Mouse (Mus musculus) frontal cortex, postnatal 10 days (tissue): ENCODE measurements around the gene Klk1b26.
"Not testable (repeated sequence)": the region's sequence is repeated elsewhere in the genome, so short reads cannot be mapped to it uniquely, and the experiment has no call there.

ENCODE experiments used
- DNase-seq, 2 experiments: peaks; one replicate each; pipeline ENCODE4 v3.0.0; 2022; ENCODE audit warnings: low spot score in 2 of 2, mixed read lengths in 1 of 2

Gene Klk1b26

DNA sequence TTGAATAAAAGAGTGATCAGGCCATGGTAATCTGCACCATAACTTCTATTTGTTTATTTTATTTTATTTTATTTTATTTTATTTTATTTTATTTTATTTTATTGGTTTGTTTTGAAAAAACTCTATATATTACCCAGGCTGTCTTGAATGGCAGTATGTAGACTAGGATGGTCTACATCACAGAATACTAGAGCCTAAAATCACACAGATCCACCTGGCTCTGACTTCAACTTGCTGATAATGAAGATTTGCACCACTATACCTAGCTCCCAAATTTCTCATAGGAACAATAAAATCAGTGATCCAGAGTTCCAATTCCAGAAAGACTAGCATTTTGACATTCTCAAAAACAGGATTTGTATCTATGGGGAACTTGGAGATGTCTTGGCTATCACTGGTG, at the start of gene Klk1b26:
Klk1b26 (plus strand) TSS at position 301 of the 400 bp plus-strand sequence.
- DNase-seq = not testable (repeated sequence)

DNA sequence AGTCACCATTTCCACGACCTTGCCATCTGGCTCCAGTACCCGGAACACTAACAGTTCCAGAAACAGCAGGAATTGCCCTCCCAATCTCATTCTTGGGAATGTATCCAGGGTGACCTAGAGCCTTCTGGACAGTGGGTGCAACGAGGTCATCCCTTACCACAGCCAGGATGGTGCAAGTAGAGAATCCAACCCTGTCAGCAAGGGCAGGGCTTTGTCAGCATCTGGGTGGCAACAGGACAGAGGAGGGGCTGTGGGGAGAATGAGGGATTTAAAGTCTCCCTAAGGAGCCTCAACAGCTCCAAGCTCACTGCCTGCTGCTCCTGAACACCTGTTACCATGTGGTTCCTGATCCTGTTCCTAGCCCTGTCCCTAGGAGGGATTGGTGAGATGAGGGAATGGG, 45.5 kb upstream of the Klk1b26 start, which contains the start of gene Klk1b1:
Klk1b1 (plus strand) TSS at position 301 of the 400 bp plus-strand sequence.
- DNase-seq = no peak

DNA sequence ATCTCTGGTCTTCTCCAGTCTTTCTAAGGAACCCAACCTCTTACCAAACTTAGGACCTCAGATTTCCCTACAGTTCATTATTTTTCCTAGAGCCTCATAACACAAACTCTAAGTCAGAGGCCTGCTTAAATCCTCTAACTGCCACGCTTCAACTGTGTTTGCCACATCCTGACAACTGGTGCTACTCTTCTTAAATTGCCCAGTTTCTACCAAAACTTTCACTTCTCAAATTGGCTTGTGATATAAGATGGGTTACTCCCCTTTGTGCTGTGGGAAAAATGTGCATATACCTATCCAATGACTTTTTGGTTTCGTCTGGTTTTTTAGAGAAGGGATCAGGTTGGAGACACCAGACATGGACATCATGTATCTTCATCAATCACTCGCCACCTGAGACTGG, 44.9 kb upstream of the Klk1b26 start:
- no peak for DNase-seq

DNA sequence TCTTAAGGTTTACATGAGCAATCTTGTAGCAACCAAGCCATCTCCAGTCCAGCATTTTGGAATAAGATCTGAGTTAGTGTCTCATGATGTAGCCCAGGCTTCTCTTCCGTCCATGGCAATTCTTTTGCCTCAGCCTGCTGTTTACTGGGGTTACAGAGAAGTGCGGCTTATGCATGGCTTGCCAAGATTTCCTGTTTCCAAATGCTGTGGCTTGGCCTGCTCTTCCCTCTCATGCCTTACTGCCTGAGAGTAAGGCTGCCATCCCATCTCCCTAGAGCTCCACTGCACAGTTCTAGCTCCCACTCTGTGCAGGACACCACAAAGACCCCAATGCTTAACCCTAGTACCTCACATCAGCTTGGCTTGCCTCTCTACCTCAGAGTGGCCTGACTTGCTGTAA, 44.4 kb upstream of the Klk1b26 start:
- DNase-seq = no peak

DNA sequence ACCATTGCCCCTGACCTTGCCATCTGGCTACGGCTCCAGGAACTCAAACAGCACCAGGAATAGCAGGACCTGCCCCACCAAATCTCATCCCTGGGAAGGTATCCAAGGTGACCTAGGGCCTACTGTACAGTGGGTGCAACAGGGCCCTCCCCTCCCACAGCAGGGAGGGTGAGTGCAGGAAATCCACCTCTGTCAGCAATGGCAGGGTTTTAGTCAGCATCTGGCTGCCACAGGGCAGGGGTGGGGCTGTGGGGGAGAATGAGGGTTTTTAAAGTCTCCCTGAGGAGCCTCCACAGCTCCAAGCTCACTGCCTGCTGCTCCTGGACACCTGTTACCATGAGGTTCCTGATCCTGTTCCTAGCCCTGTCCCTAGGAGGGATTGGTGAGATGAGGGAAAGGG, 36.2 kb upstream of the Klk1b26 start, which contains the start of gene Klk1b9:
Klk1b9 (plus strand) TSS at position 301 of the 400 bp plus-strand sequence.
- DNase-seq = not testable (repeated sequence)

DNA sequence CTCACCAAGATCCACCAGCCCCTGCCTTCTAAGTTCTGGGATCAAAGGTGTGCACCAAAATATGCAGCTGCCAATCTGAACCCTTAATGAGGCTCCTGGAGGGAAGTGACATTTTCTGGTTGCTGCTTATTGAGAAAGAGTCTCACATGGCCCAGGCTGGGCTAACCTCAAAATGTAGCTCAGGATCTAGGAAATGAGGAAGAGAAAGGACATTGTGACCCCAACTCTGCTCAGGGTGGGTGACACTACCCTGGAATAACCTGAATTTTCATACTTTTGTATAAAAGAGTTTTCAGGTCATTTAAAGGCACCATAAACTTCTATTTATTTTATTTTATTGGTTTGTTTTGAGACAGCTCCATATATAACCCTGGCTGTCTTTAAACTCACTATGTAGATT, 26.3 kb upstream of the Klk1b26 start:
- no peak for DNase-seq

DNA sequence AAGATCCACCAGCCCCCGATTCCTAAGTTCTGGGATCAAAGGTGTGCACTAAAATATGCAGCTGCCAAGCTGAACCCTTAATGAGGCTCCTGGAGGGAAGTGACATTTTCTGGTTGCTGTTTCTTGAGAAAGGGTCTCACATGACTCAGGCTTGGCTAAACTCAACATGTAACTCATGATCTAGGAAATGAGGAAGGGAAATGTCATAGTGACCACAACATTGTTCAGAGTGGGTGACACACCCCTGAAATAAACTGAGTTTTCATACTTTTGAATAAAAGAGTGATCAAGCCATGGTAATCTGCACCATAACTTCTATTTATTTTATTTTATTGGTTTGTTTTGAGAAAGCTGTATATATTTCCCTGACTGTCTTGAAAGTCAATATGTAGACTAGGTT, 17.1 kb upstream of the Klk1b26 start:
- not testable (repeated sequence) for DNase-seq

DNA sequence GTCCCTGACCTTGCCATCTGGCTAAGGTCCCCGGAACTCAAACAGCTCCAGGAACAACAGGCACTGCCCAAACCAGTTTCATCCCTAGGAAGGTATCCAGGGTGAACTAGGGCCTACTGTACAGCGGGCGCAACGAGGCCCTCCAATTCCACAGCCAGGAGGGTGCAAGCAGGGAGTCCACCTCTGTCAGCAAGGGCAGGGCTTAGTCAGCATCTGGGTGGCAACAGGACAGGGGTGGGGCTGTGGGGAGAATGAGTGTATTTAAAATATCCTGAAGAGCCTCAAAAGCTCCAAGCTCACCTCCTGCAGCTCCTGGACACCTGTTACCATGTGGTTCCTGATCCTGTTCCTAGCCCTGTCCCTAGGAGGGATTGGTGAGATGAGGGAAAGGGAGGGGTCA, 16.4 kb upstream of the Klk1b26 start, which contains the start of gene Klk1b11:
Klk1b11 (plus strand) TSS at position 301 of the 400 bp plus-strand sequence.
- DNase-seq = not testable (repeated sequence)

DNA sequence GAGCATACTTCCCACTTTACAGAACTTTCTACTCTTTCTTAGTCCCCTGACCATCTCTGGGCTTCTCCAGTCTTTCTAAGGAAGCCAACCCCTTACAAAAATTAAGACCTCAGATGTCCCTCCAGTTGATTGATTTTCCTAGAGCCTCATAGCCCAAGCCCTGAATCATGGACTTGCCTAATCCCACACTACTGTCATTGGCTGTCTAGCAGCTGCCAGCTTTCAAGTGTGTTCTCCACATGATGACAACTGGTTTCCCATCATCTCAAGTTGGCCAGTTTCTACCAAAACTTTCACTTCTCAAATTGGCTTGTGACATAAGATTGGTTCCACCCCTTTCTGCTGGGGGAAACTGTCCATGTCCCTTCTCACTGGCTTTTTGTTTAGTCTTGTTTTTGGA, 7.1 kb upstream of the Klk1b26 start:
- DNase-seq = no peak

DNA sequence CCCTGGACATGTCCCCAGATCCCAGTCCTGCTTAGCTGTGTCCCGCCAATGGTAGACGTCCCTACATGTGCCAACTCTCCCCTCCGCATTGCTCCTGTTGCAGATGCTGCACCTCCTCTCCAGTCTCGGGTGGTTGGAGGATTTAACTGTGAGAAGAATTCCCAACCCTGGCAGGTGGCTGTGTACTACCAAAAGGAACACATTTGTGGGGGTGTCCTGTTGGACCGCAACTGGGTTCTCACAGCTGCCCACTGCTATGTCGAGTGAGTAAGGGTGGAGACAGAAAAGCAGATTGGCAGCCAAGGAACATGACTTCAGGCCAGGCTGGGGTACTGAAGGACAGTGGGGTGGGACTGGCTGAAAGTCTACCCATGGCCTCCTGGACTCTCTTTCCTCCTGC, 2.7 kb downstream of the Klk1b26 start:
- not testable (repeated sequence) for DNase-seq

DNA sequence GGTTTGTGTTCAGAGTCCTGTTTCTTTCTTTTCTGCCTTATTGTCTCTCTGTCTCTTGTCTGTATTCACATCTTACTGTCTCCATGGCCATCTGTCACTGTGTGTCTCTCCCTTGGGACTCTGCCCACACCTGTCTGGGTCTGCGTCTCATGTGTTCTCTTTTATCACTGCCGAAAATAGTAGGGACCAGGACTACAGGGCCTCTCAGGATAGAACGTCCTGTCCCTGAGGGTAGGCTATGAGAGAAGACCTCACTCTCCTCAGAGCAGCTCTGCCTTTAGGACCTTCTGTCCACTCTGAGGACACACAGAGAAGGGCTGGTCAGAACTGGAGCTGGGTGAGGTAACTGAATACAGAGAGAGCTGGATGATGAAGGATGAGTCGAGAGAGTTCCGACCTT, 3.1 kb downstream of the Klk1b26 start:
- DNase-seq = no peak

DNA sequence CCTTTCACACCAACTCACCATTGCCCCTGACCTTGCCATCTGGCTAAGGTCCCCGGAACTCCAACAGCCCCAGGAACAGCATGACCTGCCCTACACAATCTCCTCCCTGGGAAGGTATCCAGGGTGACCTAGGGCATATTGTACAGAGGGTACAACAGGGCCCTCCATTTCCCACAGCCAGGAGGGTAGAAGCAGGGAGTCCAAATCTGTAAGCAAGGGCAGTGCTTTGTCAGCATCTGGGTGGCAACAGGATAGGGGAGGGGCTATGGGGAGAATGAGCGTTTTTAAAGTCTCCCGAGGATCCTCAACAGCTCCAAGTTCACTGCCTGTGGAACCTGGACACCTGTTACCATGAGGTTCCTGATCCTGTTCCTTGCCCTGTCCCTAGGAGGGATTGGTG, 40.0 kb downstream of the Klk1b26 start, which contains the start of gene Klk1b27:
Klk1b27 (plus strand) TSS at position 301 of the 400 bp plus-strand sequence.
- not testable (repeated sequence) for DNase-seq
